Mouse (Mus musculus) spleen, adult 2 months (tissue): Measurements from ENCODE around the gene Mapre3.

Experiments
- CTCF ChIP-seq: fragments of 200-500 bp; IDR thresholded peaks from 2 replicates; pipeline ENCODE4 v1.5.1; 2011; ENCODE audit warnings: mild to moderate bottlenecking, inconsistent platforms; ENCODE audit not compliant: insufficient read depth, insufficient read length, insufficient replicate concordance; ENCODE audit errors: extremely low read depth
- POLR2A ChIP-seq: fragments of 200-500 bp; IDR thresholded peaks from 2 replicates; pipeline ENCODE4 v1.6.1; 2011; ENCODE audit warnings: low read depth, low read length, inconsistent platforms

DNA sequence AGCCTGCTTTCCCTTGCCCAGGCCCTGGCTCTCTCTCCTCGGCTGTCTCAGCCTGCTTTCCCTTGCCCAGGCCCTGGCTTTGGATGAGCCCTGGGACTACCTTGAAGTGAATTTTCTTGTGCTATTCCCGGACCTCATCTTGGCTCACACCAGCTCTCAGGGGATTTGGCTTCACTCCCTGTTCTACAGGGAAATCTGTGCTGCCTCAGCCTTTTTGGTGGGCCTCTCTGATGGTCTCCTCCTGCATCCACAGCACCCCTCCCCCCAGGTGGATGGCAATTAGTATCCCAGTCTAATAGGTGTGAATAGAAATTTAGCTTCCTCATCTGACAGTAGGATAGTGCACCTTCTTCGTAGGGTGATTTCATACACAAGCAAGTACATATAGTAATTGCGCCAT is 46.4 kb upstream of the Mapre3 start:
- TF ChIP-seq POLR2A (no peak), CTCF (no peak)
